Mouse (Mus musculus) kidney, adult 18-20 months (tissue): ENCODE measurements around the gene Slc2a3.
"Not testable (repeated sequence)": the region's sequence is repeated elsewhere in the genome, so short reads cannot be mapped to it uniquely, and the experiment has no call there.

Experiments used
- DNase-seq: peaks from one replicate; pipeline ENCODE4 v3.0.0; 2021

The Slc2a3 gene

DNA sequence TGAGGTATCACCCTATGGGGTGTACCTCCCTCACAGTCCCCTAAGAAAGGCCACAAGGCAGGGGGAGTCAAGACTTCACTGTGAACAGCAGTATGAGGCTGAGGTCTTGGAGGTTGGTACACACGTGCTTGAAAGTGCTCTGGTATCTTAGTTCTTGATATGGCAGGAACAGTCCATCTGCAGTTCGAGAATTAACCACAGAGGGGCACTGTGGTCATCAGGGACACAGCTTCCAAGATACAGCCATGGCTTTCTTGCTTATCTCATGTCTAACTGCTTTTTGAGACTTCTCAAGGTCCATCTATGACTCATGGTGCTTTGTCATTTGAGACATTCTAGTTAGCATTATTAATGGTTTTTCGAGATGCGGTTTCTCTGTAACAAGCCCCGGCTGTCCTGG lies 3.0 kb upstream of the Slc2a3 start:
- peak; percentile 85 for DNase-seq

- peak; percentile 38 for DNase-seq
Measured at GRCm38 (mm10) chr6:122801801-122802514, 518 bp upstream of the Slc2a3 start.

DNA sequence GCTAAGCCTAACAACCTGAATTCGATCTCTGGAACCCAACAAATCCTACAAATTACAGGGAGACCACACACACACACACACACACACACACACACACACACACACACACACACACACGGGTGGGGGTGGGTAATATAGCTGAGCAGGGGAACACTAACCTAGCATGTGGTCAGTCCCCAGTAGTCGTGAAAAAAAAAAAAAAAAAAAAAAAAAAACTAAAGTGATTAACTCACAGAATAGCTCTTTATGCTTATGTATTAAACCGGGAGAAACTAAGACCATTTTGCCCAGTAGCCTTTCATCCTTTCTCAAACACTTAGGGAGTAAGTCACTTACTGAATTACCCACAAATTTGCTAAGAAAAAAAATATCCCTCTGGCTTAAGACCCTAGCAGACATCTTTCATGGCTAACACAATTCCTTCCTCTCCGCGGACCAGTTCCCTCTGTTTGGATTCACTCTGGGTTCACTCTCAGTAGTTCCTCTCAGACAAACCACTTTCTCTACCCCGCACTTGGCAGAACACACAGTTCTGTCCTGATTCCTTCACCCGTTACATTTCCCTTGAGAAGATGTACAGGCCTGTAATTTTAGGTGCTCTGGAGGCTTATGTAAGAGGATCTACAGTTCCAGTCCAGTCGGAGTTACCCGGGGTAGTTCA lies 670 bp downstream of the Slc2a3 start:
- no peak for DNase-seq

DNA sequence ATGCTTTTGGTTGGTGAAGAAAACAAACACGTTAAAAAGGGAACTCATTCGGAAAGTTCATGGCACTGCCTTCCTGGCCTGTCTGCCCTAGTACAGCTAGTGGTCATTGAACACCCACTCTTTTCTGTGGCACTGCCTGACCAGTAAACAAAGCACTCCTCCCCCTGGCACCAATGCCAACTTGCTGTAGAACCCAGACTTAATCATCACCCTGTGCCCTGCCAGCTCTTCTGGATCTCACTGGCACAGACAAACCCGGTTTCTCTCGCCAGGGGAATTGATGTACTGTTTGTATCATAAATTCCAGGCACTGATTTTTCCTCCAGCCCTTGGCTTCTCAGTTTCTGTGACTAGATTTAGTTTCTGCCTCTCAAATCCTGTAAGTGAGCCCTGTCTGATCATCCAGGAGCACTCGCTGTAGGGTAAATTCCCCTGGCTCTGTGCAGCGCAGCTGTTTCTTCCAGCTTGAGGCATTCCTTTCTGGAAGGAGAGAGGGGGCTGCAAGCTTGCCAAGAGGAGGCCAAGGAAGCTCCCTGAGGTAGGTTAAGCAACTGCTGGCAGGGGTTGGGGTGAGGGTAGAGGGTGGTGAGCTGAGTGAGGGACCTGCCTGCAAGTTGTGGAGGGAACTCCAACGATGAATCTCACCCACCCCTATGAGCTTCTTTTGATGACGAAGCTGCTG lies 6.0 kb downstream of the Slc2a3 start:
- no peak for DNase-seq

- DNase-seq, result peak; percentile 60
Measured at GRCm38 (mm10) chr6:122786275-122786674, 15.2 kb downstream of the Slc2a3 start.

- no peak for DNase-seq
Measured at GRCm38 (mm10) chr6:122784866-122785265, 16.6 kb downstream of the Slc2a3 start.

DNA sequence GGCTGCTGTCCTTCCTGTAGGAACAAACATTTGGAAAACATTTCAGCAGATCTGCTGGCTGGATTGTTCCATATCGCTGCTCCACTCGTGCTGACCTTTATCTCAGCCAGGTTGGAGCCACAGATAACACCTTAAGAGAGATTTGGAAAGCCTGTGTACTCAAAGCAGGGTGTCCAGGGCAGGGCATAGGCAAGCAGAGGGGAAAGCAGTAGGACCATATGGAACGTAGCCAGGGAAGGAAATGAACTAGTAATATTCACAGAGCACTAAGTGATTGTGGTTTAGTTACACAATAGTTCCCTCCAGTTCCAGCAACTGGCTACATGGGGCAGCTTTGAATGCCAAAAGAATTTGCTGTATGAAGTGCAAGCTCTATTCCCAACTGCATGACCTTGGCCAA lies 19.3 kb downstream of the Slc2a3 start:
- no peak for DNase-seq

DNA sequence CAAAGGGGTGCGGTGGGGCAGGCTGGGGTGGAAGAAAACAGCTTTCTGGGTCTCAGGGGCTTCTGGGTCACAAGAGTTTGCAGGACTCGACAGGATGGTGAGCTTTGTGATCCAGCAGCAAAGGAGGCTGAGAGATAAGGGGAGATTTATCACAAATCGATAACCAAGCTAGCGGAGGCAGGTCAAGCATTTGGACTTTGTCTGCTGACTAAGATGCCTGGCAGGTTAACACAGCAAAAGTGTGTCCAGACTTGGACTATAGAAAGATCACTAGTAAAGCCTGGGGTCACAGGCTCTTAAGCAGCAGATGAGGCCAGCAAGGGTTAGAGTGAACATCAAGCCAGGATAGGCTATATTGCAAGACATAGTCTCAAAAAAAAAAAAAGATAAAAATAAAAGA lies 20.3 kb downstream of the Slc2a3 start:
- DNase-seq, result no peak

DNA sequence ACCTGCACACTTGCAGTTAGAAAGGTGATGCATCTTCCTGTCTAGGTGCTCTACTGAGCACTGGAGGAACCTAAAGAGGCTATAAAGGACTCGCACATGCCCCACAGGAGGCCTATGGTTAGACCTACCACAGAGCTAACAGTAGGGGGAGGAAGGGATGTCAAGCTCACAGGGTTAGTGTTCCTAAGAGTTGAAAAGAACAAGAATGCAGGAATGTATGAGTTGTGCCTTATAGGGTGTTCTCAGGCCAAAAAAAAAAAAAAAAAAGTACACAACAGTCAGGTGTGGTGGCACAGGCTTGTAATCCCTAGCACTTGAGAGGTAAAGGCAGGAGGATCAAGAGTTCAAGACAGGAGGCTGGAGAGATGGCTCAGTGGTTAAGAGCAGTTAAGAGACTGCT lies 21.5 kb downstream of the Slc2a3 start:
- DNase-seq, result no peak

- DNase-seq, result no peak
Measured at GRCm38 (mm10) chr6:122776040-122776439, 25.4 kb downstream of the Slc2a3 start.

DNA sequence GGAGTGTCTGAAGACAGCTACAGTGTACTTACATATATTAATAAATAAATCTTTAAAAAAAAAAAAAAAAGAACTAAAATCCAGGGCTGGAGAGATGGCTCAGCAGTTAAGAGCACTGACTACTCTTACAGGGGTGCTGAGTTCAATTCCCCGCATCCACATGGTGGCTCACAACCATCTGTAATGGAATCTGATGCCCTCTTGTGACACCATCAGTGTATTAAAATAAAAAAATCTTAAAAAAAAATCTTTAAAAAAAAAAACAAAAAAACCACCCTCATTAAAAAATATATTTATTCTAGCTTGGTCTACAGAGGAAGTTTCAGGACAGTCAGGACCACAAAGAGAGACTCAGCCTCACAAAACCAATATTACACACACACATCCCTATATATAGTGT lies 27.1 kb downstream of the Slc2a3 start:
- DNase-seq, result no peak

- DNase-seq, result no peak
Measured at GRCm38 (mm10) chr6:122772701-122773100, 28.7 kb downstream of the Slc2a3 start.

GRCm38 (mm10) chr6:122770760-122771315 lies 30.6 kb downstream of the Slc2a3 start:
- DNase-seq, result no peak

DNA sequence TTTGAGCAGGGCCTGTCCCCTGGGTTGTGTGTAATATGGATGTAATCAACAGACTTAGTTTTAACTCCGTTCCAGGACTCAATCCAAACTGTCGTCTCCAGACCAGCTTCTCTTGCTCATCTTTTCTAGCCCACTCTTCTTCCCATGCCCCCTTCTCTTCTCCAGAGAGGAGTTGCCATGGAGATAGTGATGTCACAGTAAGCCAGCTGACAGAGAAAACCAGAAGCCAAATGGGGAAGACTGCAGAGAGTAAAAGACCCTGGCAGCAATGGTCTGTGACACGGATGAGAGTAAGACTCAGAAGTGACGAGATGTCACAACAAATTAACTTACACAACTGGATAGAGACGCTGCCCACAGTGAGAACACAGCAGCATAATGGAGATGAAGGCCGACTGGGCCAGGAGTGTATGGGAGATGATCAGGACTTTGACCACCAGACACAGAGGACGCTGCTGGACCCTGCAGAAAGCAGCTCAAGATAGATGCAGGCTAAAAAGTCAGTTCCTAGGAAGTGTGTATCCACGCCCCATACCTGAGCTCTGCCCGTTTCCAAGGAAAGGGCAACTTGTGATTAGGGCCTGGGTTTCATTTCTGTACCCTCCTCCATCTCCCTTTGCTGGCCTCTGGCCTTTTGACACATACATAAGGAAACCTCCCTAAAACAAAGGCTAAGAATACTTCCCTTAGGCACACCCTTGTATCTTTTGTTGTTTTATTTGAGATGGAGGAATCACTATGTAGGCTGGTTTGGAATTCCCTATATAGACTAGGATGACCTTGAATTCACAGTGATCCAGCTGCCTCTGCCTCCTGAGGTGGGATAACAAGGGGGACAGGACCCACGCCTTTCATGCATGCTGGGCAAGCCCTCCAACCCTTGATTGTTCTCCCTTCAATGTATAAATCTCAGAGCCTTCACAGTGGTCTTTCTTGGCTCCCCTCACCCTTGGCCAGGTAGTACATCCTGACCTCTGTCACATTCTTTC lies 31.4 kb downstream of the Slc2a3 start:
- no peak for DNase-seq

- no peak for DNase-seq
Measured at GRCm38 (mm10) chr6:122768256-122768655, 33.2 kb downstream of the Slc2a3 start.

DNA sequence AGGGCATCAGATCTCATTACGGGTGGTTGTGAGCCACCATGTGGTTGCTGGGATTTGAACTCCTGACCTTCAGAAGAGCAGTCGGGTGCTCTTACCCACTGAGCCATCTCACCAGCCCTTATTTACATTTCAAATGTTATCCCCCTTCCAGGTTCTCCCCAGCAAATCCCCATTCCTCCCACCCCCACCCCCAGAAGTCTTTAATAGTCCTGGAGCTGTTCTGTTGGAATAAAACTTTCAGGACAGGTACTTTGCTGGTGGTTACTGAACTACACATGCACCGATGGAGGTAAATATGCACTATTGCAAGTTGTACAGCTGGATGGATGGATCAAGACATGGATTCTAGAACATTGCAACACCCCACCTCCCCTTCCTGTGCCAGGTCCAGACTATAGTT lies 34.4 kb downstream of the Slc2a3 start:
- DNase-seq, result not testable (repeated sequence)

- DNase-seq, result no peak
Measured at GRCm38 (mm10) chr6:122766145-122766968, 35.1 kb downstream of the Slc2a3 start.

GRCm38 (mm10) chr6:122765298-122765956 lies 36.0 kb downstream of the Slc2a3 start:
- DNase-seq, result no peak

- DNase-seq, result peak; percentile 16
Measured at GRCm38 (mm10) chr6:122764446-122765297, 36.8 kb downstream of the Slc2a3 start.

DNA sequence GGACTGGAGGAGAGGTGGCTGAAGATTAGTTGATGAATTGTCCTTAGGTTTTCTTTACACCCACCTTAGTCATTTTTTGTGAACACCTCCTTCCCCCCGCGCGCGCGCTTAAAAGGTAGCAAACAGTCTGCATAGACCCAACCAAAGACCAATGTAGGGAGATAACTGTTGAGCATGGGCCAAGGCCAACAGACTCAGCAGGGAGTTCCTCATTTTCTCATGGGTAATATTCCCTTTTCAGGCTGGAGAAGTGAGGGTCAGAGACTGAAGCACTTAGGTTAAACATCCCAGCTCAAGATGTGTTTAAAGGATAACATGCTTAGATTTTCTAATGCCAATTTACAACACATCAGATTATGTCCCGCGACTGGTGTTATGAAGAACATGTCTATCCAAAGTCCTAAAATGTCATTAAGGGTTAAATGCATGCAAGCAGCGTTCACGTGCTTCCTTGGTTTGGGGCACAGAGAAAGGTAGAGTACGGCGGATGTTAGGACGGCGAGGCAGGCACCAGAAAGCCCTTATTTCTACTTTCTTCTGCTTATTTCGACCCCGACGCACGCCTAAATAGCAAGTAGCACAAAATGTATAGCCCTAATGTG lies 37.5 kb downstream of the Slc2a3 start:
- DNase-seq, result no peak
